Mouse (Mus musculus) E14TG2a.4 (cell line): Measurements from ENCODE around the gene Ccdc65.

Source experiments
- H3K27me3 ChIP-seq: 2 replicates; pipeline ENCODE4 v1.6.1; 2014; ENCODE audit warnings: low read length, control low read depth; ENCODE audit not compliant: insufficient read depth
- H3K36me3 ChIP-seq: 2 replicates; pipeline ENCODE4 v1.6.1; 2014; ENCODE audit warnings: low read length, control low read depth; ENCODE audit not compliant: insufficient read depth
- H3K4me1 ChIP-seq: replicated peaks from 2 replicates; pipeline ENCODE4 v1.6.1; 2014; ENCODE audit warnings: low read depth, low read length, control low read depth
- H3K4me3 ChIP-seq: replicated peaks from 2 replicates; pipeline ENCODE4 v1.5.1; 2014; ENCODE audit warnings: mild to moderate bottlenecking, low read length
- H3K9me3 ChIP-seq: 2 replicates; pipeline ENCODE4 v1.6.1; 2014; ENCODE audit warnings: low read length, control low read depth
- CTCF ChIP-seq: conservative IDR thresholded peaks from 2 replicates; pipeline ENCODE4 v1.5.1; 2014; ENCODE audit warnings: low read length
- NANOG ChIP-seq: IDR thresholded peaks from 2 replicates; pipeline ENCODE4 v1.6.1; 2014; ENCODE audit warnings: borderline replicate concordance, low read length, mixed read lengths
- POU5F1 ChIP-seq: IDR thresholded peaks from 2 replicates; pipeline ENCODE4 v1.6.1; 2014; ENCODE audit warnings: low read length, borderline replicate concordance

Gene Ccdc65

DNA sequence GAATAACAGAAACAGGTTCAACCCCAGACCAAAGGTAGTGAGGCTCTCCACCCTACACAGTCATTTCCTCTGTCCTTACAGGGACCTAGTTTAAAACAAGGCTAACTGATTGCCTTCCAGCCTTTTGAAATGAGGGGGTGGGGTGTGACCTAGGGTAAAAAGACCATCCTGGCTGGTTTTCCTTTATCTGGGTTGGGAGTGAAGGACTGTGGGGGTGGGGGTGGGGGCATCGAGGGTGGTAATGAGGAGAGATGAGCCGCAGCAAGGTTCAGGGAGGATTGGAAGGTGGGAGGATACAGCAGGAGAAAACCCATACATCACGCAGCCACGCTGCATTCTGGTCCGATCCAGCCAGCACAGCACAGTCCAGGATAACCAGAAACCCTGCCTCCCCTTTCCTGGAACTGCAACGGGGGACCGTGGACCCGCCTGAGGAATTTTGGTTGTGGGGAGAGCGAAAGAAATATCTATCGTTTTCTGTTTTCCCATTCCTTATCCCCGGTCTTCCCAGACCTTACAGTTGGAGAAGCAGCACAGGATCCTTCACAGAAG lies 32.9 kb upstream of the Ccdc65 start:
- H3K36me3 ChIP-seq, result peaks cover 21% of the 10 kb centered on the region
- peak overlapping the region; percentile 79 for H3K4me3 ChIP-seq
- H3K4me1 ChIP-seq, result peaks cover 52% of the 10 kb centered on the region
- H3K27me3 ChIP-seq, result peaks cover 50% of the 10 kb centered on the region
- H3K9me3 ChIP-seq, result peaks cover 23% of the 10 kb centered on the region
- TF ChIP-seq POU5F1 (no peak), NANOG (0 out of 2 replicates have a peak, but pooled peaks have one; percentile 16), CTCF (no peak)

DNA sequence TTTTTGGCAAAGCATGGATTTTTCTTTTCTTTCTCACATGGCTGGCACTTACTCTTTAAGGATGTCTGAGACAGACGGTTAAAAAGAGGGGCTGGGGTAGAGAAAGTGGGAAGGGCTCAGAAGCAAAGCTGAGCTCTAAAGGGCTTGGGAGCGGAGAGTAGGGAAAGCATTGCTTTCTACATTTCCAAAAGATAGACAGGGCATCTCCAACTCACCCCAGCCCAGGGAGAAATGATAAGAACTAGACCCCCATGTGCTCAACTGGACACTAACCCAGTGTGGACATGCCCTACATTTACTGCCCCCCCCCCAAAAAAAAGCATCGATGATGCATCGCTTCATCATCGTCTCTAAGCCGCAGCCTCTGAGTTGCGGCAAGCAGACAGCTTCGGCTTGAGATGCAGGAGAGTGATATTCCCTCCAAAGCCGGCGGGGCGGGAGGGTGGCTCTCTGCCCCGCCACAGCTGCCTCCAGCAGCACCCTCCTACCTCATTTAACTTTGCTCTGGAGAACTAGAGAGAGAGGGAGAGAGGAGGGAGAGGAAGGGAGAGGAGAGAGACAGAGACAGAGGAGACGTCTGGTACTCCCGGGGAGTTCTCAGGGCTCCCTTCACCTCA lies 32.3 kb upstream of the Ccdc65 start:
- H3K36me3 ChIP-seq, result peaks cover 17% of the 10 kb centered on the region
- H3K4me1 ChIP-seq, result peaks cover 45% of the 10 kb centered on the region
- peaks cover 23% of the 10 kb centered on the region for H3K9me3 ChIP-seq
- peaks cover 50% of the 10 kb centered on the region for H3K27me3 ChIP-seq
- TF ChIP-seq POU5F1 (no peak), NANOG (no peak), CTCF (no peak)
- peak overlapping the region; percentile 79 for H3K4me3 ChIP-seq

DNA sequence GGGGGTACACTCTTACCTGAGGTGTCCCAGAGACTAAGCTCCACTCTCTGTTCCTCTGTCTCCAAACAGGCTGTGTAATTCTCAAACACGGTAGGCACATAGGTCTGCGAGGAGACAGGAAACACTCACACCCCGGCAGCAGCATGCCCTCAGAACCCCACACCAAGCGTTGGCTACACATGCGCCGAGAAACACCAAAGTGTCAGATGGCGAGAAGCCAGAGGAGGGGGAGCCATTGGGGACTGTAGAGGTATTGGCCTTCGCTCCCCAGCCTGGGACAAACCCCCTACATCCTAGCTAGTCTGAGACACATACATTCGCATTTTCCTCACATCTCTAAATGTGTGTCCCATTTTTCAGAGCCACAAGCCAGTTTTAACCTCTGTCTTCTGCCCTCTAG lies 31.5 kb upstream of the Ccdc65 start:
- H3K9me3 ChIP-seq, result peaks cover 23% of the 10 kb centered on the region
- H3K27me3 ChIP-seq, result peaks cover 50% of the 10 kb centered on the region
- peak overlapping the region; percentile 79 for H3K4me3 ChIP-seq
- TF ChIP-seq CTCF (no peak), NANOG (no peak), POU5F1 (no peak)
- peaks cover 17% of the 10 kb centered on the region for H3K36me3 ChIP-seq
- H3K4me1 ChIP-seq, result peaks cover 44% of the 10 kb centered on the region

DNA sequence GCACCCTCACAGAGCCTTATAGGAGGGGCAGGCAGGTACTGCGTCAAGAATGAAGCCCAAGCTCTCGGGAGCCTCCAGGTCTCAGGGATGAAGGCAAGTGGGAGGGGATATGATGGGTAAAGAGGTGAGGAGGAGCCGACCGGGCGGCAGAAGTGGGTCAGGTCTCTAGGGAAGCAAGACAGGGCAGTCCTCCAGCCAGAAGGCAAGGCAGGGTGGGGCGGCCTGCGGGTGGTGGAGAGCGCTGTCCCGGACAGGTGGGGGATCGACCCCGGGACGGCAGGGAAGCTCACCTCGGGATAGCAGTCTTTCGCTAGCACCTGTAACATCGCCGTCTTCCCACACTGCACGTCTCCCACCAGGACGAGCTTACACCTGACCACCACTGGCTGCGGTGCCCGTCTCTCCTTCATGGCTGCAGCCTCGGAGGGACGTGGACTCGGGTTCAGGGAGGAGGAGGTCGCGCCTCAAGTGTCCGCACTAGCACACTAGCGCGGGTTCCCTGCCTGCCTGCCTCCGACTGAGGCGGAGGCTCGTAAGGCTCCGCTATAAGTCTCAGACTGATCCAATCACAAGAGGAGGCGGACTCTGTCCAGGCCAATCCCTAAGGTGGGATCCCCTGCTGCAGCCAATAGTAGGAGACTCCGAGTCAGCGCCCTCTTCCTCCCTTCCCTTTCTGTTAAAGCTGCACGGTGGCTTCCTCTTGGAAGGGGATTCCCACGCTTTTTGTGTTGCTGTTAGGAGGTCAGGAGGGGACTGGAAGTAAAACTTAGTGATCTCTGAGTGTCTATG lies 30.9 kb upstream of the Ccdc65 start, which contains the start of gene Rnd1:
Gene Rnd1 (minus strand): TSS at position 522 of the 789 bp plus-strand sequence.
- Histone ChIP-seq H3K27me3 (peaks cover 54% of the 10 kb centered on the region), H3K4me1 (peaks cover 44% of the 10 kb centered on the region), H3K9me3 (peaks cover 22% of the 10 kb centered on the region), H3K4me3 (peak within 1 kb of the TSS; percentile 79), H3K36me3 (peaks cover 15% of the 10 kb centered on the region)
- no peak for TF ChIP-seq NANOG
- TF ChIP-seq POU5F1, result no peak
- no peak for TF ChIP-seq CTCF

DNA sequence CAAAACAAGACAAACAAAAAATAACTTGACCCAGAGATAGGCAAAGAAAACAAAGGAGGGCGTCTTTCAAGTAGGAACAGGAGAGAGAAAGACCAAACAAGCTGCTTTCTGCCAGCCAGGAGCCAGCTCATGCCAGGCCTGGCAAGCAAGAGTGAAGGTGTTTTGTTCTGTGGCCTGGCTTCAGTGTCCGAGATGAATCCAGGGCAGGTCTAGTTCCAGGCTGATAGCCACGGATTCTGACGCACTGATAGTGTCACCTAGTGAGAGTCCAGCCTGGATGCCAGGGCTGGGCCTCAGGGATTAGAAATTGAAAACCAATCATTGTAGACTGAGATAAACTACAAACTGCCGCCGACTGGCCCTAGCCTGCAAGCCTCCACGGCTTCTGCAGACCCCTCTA lies 30.0 kb upstream of the Ccdc65 start:
- Histone ChIP-seq H3K9me3 (peaks cover 13% of the 10 kb centered on the region), H3K4me1 (peaks cover 44% of the 10 kb centered on the region), H3K27me3 (peaks cover 58% of the 10 kb centered on the region), H3K36me3 (peaks cover 7% of the 10 kb centered on the region), H3K4me3 (no peak overlapping the region)
- TF ChIP-seq POU5F1, result no peak
- no peak for TF ChIP-seq CTCF
- no peak for TF ChIP-seq NANOG

DNA sequence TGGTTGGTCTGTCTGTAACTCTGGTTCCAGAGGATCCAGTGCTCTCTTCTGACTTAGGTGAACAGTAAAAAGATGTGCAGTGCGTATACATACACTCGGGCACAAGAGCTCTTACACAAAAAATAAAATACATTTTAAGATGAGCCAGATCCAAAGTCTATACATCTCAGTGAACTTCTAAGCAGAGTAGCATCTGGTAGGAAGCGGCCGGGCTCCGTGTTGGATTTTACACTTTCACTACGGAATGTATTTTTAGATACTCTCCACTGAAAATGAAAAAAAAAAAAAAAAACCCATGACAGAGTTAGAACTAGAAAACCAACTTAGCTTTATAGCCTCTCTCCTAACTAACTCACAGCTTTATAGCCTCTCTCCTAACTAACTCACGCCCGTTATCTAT lies 27.3 kb upstream of the Ccdc65 start:
- Histone ChIP-seq H3K9me3 (no peaks in the 10 kb centered on the region), H3K4me1 (peaks cover 25% of the 10 kb centered on the region), H3K36me3 (no peaks in the 10 kb centered on the region), H3K27me3 (peaks cover 51% of the 10 kb centered on the region), H3K4me3 (no peak overlapping the region)
- TF ChIP-seq POU5F1 (no peak), CTCF (no peak), NANOG (no peak)

DNA sequence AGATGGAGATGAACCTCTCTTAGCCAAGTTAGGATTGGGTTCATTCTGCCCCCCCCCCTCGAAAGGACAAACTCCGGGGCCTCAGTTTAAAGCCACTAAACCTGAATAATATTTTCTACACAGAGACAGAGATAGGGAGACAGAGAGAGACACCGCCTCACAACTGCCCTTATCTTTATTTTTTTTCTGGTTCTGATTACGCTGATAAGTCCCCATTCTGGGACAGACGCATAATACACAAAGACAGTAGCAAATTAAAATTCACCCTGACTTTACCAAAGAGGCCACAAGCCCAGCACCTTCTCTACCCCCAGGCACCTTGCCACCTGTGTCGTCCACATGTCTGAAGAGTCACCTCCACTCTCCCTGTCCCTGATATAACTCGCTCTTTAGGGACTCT lies 26.4 kb upstream of the Ccdc65 start:
- TF ChIP-seq NANOG (no peak), POU5F1 (no peak), CTCF (no peak)
- Histone ChIP-seq H3K4me3 (no peak overlapping the region), H3K36me3 (no peaks in the 10 kb centered on the region), H3K9me3 (no peaks in the 10 kb centered on the region), H3K4me1 (peaks cover 16% of the 10 kb centered on the region), H3K27me3 (peaks cover 41% of the 10 kb centered on the region)

DNA sequence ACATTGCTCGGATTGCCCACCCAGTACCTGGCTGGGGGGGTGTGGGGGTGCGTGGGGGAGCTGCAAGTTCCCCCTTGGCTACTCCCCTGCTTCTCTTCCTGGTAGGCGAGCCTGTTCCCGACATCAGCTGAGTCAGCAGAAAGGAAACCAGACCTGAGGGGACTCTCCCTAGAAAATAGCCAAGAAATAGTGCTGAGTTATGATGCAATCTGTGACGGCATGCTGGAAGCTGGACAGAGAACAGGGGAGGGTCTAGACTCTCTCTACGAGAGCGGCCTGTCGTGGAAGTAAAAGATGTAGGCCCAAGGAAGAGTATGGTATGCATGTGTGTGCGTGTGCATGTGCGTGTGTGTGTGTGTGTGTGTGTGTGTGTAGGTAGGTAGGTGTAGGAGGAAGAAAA lies 24.8 kb upstream of the Ccdc65 start:
- H3K4me1 ChIP-seq, result peaks cover 3% of the 10 kb centered on the region; the same call in 1 of the 2 replicates
- H3K9me3 ChIP-seq, result no peaks in the 10 kb centered on the region
- H3K36me3 ChIP-seq, result no peaks in the 10 kb centered on the region
- peaks cover 30% of the 10 kb centered on the region for H3K27me3 ChIP-seq
- H3K4me3 ChIP-seq, result no peak overlapping the region
- TF ChIP-seq POU5F1, result no peak
- no peak for TF ChIP-seq CTCF
- TF ChIP-seq NANOG, result no peak
